Mouse (Mus musculus) lung, postnatal 0 days (tissue): ENCODE measurements around the gene Pgbd1.

Experiments used
- CTCF ChIP-seq: IDR thresholded peaks from 2 replicates; pipeline ENCODE4 v1.5.1; 2016; ENCODE audit warnings: antibody characterized with exemption, mild to moderate bottlenecking
- EP300 ChIP-seq: IDR thresholded peaks from 2 replicates; pipeline ENCODE4 v1.6.1; 2016; ENCODE audit warnings: antibody characterized with exemption, mild to moderate bottlenecking, control low read depth

DNA sequence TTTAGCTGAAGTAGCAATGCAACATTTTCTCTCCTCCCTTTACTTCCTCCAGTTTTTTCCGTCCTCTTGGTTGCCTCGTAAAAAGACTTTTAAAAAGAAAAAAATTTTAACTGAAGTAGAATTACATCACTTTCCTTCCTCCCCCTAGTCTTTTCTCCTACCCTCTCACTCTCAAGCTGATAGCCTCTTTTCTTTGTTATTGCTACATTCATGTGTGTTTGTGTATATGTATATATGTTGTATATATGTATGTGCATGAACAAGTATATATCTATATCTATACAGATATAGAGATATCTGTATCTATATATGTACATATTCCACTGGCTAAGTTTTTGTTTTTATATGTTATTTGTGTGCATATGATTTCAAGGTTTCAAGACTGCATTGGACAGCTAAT is 38.0 kb downstream of the Pgbd1 start:
- TF ChIP-seq CTCF (no peak), EP300 (no peak)
